Mouse (Mus musculus) gastrocnemius, adult 8-10 months (tissue): ENCODE data around the gene Hs6st3. TPM values are rescaled to one million over a fixed set of nuclear protein-coding genes. Genes with fewer than 3 reads are reported as not detected.
"Not testable (repeated sequence)": the region's sequence is repeated elsewhere in the genome, so short reads cannot be mapped to it uniquely, and the experiment has no call there.

Experiments
- DNase-seq, 2 experiments: peaks; one replicate each; pipeline ENCODE4 v3.0.0; 2022; ENCODE audit warnings: low spot score in 2 of 2
- total RNA-seq, 4 experiments: library from RNA; stranded (reverse); gene quantifications; 2 replicates each; pipeline ENCODE4 v1.2.4; 2022

Hs6st3 gene
- total RNA-seq, 4 experiments from 2014 or later = 0.27 TPM; not detected in 3

DNA sequence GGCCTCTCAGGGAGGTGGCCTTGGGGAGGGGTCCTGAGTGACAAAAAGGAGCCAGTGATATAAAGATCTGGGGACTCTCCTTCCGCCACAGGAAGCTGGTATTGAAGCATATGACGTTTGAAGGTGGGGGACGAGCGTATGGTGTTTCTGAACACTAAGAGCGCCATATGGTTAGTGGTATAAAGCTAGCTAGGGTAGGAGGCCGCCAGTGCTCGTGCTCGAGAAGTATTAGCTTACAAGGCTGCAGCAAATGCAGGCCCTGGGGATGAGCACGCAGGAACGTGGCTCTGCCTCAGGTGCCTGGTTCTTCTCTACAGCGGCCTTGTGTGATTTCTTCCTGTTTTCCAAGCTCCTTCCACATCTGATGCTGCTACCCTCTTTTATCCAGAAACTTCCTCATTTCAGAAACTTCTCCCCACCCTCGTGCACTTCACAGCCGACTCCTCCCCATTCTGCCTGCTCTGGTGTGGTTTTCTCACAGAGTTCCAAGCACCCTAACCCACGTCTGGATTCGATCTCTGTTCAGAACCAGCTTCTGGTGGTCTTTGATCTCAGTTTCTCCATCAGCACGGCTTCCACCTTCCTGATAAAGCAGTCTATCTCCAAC, 110.0 kb downstream of the Hs6st3 start:
- no peak for DNase-seq

DNA sequence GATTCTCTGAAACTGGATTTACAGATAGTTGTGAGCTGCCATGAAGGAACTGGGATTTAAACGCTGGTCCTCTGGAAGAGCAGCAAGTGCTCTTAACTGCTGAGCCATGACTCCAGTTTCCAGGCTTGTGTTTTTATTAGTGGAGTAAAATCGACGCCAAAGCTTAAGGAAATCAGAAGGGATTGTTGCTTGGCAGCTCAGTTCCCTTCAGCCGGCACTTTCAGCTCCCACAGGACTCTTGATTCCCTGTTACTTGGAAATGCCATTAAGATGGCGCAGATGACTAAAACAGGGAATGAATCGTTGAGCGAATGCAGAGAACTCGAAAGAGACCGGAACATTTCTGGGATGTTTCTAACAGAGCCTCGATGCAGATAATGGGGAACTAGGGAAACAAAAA, 112.2 kb downstream of the Hs6st3 start:
- no peak for DNase-seq

DNA sequence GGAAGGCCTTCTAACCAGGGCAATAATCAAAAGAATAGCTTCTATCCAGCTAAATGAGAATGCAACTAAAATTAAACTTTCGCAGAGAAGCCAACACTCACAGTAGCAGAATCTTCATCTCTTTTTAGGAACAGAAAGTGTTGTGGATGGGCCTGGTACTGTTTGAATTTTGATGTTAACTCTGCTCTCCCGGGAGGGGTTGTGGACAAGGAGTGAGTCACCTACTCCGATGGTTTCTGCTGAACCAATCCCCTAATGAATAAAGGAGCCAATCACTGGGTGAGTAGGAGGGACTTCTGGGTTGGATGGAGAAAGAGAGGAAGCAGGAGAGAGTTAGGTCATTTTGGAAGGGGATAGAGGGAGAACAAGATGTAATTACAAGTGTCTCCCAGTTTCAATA, 117.3 kb downstream of the Hs6st3 start:
- DNase-seq = no peak

DNA sequence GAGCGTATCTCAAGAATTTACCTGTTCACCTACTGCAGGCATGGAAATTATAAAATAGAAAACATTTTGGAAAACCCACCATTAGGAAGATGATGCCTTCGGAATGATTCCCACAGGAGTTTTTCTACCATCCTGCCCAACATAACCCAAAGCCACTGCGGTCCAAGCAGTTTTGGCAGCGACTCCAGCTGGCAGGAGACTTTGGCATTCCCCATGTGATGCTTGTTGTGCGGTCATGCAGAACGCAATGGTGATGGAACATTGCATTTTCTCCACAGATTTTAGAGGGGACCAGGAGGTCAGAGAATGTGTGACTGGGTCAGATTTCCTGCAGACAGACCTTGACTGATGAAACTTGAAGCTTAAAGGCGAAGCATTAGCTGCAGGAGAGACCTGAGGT, 118.9 kb downstream of the Hs6st3 start:
- no peak for DNase-seq

DNA sequence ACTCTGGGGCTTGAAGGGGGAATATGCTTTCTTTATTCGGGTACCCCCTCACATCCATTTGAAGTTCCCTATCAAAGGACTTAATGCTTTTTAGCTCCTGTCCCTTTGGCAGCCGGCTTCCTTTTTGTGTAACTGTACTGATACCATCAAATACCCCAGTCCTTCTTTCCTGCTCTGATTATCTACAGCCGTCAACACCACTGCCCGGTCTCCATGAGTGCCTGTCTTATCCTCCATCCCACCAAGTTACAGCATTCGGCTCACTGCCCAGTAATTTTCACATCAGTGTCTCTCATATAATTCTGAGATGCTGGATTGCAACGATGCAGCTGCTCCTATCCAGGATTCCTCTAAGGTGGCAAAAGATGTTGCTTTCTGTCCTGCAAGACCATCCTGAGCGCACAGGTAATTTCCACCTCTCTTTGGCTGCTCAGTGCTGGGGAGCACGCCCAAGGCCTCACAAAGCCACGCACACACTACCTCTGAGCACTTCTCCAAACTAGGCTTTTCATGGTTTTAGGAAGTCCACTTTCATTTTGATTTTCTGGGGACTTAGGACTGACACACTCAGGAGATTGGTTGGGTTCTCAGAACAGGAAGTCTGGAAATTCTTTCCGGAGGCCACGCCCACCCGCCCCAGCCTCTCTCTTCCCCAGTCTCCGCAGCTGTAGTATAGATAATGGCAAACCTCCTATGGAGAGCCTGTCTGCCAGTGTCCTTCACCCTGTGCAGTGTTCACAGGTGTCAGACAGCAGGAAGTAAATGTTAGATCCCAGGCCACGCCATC, 122.2 kb downstream of the Hs6st3 start:
- DNase-seq = no peak

DNA sequence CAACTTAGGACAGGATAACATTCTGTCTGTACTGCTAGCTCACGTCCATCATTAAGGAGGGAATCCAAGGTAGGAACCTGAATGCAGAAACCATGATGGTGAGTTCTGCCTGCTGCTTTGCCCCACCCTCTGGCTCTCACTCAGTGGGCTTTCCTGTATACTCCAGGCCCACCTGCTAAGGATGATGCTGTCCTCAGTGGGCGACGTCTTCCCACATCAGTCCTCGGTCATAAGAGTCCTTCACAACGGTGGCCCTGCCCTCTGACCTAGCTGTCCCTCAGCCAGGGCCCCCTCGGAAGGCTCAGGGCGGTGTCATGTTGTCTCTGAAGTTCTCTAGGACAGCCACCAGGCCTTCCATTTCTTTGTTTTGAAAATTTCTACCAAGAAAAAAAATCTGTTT, 128.2 kb downstream of the Hs6st3 start:
- no peak for DNase-seq

DNA sequence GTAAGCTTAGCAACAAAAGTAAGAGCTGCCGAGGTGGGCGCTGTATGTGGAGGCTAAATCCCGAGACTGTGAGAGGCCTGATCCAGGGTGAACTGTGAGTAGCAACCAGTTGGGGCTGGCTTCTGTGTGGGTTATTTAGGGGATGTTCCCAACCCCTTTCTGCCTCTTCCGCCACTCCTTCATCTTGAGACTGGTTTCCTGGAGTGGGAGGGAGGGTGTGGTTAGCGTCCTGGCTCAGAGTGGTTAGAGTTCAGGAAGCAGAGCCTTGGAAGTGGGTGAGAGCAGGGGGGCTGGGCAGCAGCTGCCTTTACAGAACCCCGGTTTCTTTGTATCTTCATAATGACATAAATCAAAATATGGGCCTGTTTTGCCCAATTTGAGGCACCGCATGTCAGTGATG, 134.9 kb downstream of the Hs6st3 start:
- DNase-seq = no peak

DNA sequence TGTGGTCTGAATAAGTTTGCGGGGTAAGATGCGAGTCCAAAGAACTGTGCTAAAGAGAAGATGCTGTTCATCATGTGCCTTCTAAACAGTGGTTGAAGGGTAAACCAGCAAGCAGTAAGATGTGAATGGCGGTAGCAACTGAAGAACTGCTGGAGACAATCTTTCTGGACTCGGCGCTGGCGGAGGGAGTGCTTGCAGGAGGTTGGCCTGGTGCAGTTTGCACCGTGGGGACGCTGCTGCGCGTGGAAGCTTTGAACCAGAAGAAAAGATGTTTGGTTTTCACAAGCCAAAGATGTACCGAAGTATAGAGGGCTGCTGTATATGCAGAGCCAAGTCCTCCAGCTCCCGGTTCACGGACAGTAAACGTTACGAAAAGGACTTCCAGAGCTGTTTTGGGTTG, 140.0 kb downstream of the Hs6st3 start:
- not testable (repeated sequence) for DNase-seq

DNA sequence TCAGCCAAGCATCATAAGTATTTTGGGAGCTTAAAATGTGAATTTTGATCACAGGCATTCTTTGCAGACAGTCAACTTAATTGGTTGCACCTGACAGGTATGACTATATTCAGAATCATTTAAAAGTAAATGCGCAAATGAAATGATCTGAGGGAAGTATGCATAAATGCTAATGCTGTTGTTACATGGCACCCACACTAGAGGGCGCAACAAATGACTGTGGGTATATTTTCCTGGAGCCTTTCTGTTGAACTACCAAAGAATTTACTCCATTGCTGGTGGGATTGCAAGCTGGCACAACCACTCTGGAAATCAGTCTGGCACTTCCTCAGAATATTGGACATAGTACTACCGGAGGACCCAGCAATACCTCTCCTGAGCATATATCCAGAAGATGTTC, 145.8 kb downstream of the Hs6st3 start:
- DNase-seq = no peak

DNA sequence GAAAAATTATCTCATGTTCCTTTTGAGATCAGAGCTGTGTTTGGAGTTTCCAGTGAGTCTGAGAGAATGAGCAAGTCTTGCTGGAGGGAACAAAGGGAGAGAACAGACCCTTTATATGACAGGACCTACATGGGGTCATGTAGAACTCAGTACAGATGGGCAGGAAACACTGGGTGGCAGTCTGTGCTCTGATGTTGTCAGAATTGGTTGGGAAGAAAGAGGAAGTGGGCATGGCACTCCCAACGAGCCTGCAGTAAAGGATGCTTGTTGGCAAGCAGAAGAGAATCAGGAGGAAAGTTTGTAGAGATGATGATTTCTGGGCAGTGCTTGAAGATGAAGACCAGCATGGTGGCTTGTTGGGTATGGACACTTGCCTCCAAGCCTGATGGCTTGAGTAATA, 151.5 kb downstream of the Hs6st3 start:
- no peak for DNase-seq

DNA sequence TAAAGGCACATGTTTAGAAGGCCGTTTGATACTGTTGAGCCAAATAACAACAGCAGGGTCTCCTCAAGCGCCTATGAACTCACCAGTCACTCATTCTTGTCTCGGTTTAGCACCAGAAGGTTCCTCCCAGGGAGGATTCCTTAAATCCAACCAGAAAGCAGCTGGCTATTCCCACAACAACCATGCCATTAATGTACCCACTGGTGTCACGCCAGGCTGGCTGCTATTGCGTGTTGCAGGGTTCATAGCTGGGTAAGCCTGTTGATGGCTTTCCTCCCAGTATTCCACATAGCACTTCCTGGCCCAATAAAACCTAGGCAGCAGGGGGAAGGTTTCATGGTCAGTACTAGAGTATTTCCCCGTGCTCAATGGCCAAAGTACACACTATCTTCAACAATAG, 155.9 kb downstream of the Hs6st3 start:
- DNase-seq = no peak

DNA sequence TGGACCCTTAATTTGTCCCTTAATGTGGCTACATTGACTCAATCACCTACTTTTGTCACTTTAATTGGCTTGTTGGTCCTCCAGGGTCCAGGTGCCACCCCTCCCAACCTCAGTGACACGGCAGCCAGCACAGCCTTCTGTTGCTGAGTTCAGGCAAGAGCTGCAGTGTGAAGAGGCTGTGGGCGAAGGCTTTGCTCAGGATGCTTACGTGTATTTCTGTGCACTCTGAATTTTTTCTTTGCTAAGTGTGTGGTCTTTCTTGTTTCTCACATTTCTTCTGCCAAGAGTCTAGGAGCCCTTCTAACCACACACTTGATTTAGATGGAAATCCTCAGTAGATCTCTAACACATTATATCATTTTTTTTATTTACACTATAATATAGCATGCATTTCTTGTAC, 168.3 kb downstream of the Hs6st3 start:
- DNase-seq = no peak

DNA sequence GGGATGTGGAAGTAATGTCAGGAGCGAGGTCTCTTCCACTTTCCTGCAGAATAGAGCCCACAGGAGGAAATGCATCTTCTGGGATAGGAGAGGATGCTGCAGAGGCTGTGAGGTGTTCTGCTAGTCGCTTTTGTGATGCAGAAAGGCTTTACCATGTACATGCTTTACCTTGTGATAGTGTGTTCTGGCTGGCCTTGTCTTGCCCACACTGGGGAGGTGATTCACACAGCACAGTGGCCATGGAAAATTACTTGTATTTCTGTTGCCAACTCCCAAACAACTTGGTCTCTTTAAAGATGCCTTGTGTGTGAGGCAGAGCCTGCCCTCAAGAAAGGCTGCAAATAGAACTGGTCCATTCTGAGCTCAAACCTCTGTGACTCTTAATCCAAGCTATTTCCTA, 180.2 kb downstream of the Hs6st3 start:
- no peak for DNase-seq

DNA sequence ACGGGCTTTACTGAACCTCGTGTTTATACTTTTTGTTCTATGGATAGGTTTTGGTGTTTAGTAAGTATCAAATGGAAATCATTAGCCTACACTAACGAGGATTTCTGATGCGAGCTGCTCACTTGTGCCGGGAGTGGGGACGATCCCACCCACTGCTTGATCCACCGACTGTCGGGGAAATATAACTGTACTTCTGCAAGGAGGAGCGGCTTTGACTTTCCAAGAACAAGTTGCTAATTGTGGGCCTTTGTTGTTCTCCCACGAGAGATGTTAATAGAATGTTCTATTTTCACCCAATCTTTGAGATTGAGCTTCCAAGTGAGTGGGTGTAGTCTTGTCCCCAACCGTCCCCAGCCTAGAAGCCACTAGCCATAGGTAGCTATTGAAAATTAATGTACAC, 209.1 kb downstream of the Hs6st3 start:
- no peak for DNase-seq

DNA sequence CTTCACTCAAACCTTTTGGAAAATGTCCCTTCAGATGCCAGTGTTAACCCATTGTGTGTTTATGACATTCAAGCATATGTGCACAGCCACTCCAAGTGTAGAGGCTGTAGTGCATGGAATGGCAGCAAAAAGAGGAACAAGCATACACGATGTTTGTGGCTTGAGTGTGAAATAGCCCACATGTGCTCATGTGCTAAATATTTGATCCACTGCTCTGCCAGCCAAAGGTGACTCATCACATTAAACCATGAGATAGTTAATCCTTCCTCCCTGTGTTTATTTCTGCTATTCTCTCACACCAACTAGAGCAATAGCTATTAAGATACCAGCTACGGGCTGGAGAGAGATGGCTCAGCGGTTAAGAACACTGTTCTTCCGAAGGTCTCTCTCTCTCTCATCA, 223.3 kb downstream of the Hs6st3 start:
- no peak for DNase-seq

DNA sequence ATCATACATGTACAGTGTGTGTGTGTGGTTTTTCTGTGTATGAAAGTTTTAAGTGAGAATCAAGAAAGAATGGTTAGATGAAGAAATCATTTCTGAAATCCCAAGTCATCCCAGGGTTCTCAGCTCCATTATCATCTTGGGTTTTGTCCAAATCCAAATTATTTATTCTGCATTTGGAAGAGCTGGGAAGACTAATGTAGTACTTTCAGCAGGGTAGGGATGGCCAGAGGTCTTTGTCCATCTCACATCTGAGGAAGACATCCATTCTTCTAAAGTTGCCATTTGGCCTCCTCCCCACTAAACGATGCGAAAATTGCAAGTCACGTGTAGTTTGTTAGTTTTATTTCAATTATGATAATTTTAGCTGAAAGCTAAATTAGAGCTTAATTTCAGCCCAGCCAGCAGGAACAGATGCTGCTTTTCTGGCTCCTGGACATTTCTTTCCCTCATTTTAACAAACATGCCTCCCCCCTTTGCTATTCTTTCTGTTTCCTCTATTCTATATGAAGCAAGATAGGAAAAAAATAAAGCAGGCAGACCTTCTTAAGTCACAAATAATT, 229.8 kb downstream of the Hs6st3 start:
- no peak for DNase-seq

DNA sequence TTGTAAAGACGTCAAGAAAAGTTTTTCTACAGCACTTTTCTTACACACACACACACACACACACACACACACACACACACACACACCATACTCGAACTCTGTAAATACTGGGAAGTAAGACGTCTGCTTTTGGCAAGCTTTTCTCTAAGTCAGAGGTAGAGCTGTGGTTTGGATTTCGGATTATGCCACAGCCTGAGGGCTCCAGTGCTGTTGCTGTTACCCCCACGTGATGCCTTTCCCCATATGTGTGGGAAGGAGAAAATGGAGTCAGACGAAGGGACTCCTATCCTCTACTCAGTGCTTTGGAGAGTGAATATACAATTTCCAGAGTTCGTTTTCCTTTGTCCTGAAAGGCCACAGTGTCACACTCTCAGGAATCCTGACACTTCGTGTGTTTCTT, 231.1 kb downstream of the Hs6st3 start:
- no peak for DNase-seq

DNA sequence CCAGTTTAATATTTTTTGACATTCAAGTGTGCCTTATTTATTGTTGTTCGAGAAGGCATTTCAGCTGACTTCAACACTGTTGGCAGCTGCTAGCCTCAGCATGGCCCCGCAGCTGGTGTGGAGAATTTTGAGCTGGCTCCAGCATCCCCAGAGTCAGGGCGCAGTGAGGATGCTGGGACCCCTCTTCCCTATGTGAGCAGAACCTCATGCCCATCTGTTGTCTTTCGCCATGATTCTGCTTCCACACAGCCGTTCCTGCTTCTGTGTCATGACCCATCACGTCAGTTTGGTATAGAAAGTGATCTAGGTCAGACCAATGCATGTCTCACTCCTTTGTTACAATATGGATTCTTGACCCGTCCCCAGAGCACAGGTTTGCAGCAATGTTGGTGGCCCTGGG, 231.9 kb downstream of the Hs6st3 start:
- no peak for DNase-seq

DNA sequence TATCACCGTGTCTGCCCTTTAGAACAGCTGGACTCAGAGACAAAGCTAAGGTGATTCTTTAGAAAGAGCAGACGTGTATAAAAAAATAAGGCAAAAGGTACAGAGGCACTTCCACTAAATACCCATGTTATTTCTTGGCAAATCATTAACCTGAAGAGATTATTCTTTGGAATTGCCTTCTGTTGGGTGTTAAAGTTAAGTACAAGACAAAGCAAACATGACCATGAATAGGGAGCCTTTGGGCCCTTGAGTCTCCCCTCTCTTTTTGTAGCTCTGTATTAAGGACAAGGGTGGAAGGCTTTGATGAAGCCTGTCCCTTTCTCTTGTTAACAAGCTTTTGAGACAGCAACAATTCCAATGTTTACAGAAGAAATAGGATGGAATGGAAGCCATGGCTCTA, 241.2 kb downstream of the Hs6st3 start:
- no peak for DNase-seq

DNA sequence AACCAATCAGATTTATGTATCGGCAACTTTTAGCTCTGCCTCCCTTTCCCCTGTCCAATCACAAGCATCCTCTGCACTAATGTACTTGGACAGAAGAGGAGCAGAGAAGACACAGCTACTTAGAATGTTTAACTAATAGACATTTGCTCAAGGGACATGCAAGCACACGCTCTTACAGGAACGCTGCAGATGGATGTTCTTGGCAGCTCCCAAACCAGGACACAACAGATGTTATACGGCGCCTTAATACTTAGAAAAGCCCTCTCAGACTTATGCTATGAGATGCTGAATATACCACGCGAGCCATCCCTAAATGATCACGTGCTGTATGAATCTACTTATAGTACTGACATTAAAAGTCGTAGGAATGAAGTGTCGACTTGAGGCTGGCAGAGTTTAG, 263.5 kb downstream of the Hs6st3 start:
- DNase-seq = no peak

DNA sequence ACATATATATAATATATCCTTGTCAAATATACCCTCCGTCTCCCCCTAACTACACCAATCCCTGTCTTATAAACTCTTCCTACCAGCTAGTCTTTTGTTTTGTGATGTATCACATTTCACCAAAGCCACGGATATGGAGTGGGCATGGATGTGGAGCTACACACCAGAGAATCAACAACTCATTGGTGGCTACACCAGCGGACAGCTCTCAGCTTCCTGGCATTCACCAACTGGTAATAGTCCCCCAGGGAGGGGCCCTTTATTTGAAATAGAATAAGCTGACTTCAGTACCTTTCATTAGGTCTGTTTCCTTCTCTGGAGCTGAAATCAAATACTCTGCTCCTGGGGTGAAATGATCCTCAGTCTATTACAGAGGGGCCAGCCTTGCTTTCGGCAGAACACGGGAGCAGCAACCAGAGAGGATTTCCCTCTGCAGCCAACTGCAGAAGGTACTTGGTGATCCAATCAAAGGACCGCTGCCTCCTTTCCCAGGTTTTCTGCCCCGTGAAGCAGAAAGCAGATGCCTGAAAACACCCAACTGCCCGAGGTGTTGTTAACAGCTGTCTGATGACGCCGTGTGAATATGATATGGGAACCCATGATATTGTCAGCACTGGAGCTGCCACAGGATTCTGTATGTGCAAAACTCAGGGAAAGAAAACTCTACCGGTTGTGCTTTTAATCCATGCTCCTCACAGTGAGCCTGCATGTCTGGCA, 271.4 kb downstream of the Hs6st3 start:
- no peak for DNase-seq

DNA sequence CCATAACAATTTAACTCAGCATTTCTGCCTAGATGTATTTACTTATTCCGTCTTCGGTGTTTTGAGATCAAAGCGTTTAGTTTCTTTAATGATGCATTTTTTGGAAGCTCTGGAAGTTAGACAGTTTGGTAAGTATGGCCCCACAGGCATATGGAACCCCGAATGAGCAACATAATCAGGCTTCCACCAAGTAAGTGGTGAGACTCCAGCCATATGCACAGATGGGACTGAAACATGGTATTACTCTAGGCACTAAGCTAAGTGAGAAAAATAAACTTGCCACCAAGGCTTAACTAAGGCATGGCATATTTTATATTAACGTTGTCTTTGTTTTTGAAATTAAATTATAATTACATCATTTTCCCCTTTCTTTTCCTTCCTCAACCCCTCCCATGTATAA, 284.8 kb downstream of the Hs6st3 start:
- DNase-seq = no peak
